ENCODE assay signal across 22 mouse cellular contexts in genomic region chr12:91854330-91854729, GRCm38 (mm10).
"Had no signal": no experiment of that assay in that cellular context is flagged by ENCODE, and none has a peak within 500 bp of the region (broad histone marks: within the 10 kb centered on the region; RNA-seq: fewer than 3 reads in every experiment).

No protein-coding gene starts in this region.

- H3K36me3 ChIP-seq: limb, embryonic 13.5 days; midbrain, embryonic 10.5 days; midbrain, embryonic 13.5 days; neural tube, embryonic 13.5 days had no signal

- H3K4me3 ChIP-seq: left cerebral cortex, adult 2 months; limb, embryonic 13.5 days; megakaryocyte, embryonic 14.5 days; midbrain, embryonic 10.5 days; midbrain, embryonic 13.5 days; myocyte; neural tube, embryonic 13.5 days had no signal

- H3K27me3 ChIP-seq: limb, embryonic 13.5 days; midbrain, embryonic 13.5 days; neural tube, embryonic 13.5 days had no signal

- ATAC-seq: lung, postnatal 0 days; midbrain, embryonic 13.5 days; midbrain, embryonic 16.5 days had no signal

- H3K4me2 ChIP-seq: limb, embryonic 13.5 days; midbrain, embryonic 13.5 days; neural tube, embryonic 13.5 days had no signal

- DNase-seq: kidney, adult 2 months; kidney, postnatal 10 days; kidney, postnatal 36 days; layer of hippocampus, postnatal 36 days; lung, adult 2 months; lung, postnatal 36 days; retina, postnatal 1 day; right cerebral cortex, postnatal 25 days; spleen, adult 18-20 months; thymus, adult 2 months; thymus, postnatal 14 days; thymus, postnatal 4 days had no signal

- H3K4me1 ChIP-seq: limb, embryonic 13.5 days; neural tube, embryonic 13.5 days had no signal

- H3K27ac ChIP-seq: left cerebral cortex, adult 2 months; limb, embryonic 13.5 days; liver, embryonic 14.5 days; midbrain, embryonic 10.5 days; midbrain, embryonic 13.5 days; neural tube, embryonic 13.5 days had no signal

- H3K9ac ChIP-seq: limb, embryonic 13.5 days; liver, embryonic 14.5 days; midbrain, embryonic 13.5 days; neural tube, embryonic 13.5 days had no signal

- H3K9me3 ChIP-seq: limb, embryonic 13.5 days; megakaryocyte, embryonic 14.5 days; midbrain, embryonic 10.5 days; midbrain, embryonic 13.5 days; neural tube, embryonic 13.5 days had no signal
